Mouse (Mus musculus) olfactory bulb, adult 2 months (tissue): ENCODE data around the gene Zzef1.

ENCODE experiments used
- CTCF ChIP-seq: fragments of 200-500 bp; IDR thresholded peaks from 2 replicates; pipeline ENCODE4 v1.5.1; 2012; ENCODE audit warnings: low read depth, mild to moderate bottlenecking, low read length, moderate library complexity; ENCODE audit not compliant: insufficient read depth
- POLR2A ChIP-seq: fragments of 200-500 bp; IDR thresholded peaks from 2 replicates; pipeline ENCODE4 v1.6.1; 2012; ENCODE audit warnings: mild to moderate bottlenecking, low read depth, low read length, moderate library complexity; ENCODE audit not compliant: insufficient read depth

- TF ChIP-seq CTCF (no peak), POLR2A (no peak)
Measured at GRCm38 (mm10) chr11:72760781-72761180, 35.2 kb upstream of the Zzef1 start.
